Mouse (Mus musculus) CD4-positive, CD25-positive, alpha-beta regulatory T cell, adult 4 months (primary cell): ENCODE data around the gene Lrp11. TPM values are rescaled to one million over a fixed set of nuclear protein-coding genes. Genes with fewer than 3 reads are reported as not detected.
A peak's percentile ranks its signal among the peaks of the same experiment; 100 is the strongest.

Source experiments
- ATAC-seq: one replicate; pipeline ENCODE4 v1.8.0; 2017
- polyA plus RNA-seq, 2 experiments: library from polyadenylated mRNA; unstranded; fragments of 100-300 nt; shearing (Covaris generic); gene quantifications; one replicate each; pipeline ENCODE4 v1.2.1; 2017

Lrp11 gene
- polyA plus RNA-seq, 2 experiments from 2014 or later, result 0.35 TPM; not detected in 1

GRCm38 (mm10) chr10:7623861-7624518 is 34.4 kb downstream of the Lrp11 start:
- ATAC-seq, result no peak

GRCm38 (mm10) chr10:7629092-7629491 is 39.5 kb downstream of the Lrp11 start:
- no peak for ATAC-seq

GRCm38 (mm10) chr10:7630286-7630685 is 40.7 kb downstream of the Lrp11 start:
- ATAC-seq, result no peak

- ATAC-seq, result no peak
These were observed 41.5 kb downstream of the Lrp11 start for GRCm38 (mm10) chr10:7630951-7631720.

- ATAC-seq, result no peak
These were observed 50.8 kb downstream of the Lrp11 start for GRCm38 (mm10) chr10:7640366-7640765.

GRCm38 (mm10) chr10:7645911-7646310 is 56.3 kb downstream of the Lrp11 start:
- no peak for ATAC-seq

- no peak for ATAC-seq
These were observed 59.5 kb downstream of the Lrp11 start for GRCm38 (mm10) chr10:7649059-7649458.

GRCm38 (mm10) chr10:7651057-7651456 is 61.5 kb downstream of the Lrp11 start:
- ATAC-seq, result no peak

- ATAC-seq, result peak; percentile 50
These were observed 73.0 kb downstream of the Lrp11 start for GRCm38 (mm10) chr10:7662471-7663141.

- peak; percentile 65 for ATAC-seq
These were observed 73.8 kb downstream of the Lrp11 start for GRCm38 (mm10) chr10:7663159-7664026.

GRCm38 (mm10) chr10:7664027-7664526 is 74.5 kb downstream of the Lrp11 start:
- ATAC-seq, result no peak

- ATAC-seq, result no peak
These were observed 75.3 kb downstream of the Lrp11 start for GRCm38 (mm10) chr10:7664889-7665288.

- peak; percentile 87 for ATAC-seq
These were observed 77.8 kb downstream of the Lrp11 start, which contains the start of gene Nup43 for GRCm38 (mm10) chr10:7667342-7667802. Gene Nup43, plus strand, starts transcription at chr10:7667503.

- ATAC-seq, result peak; percentile 99
These were observed 84.1 kb downstream of the Lrp11 start for GRCm38 (mm10) chr10:7673673-7674072.

Other genes starting within 250 kb of the Lrp11 start
- 10 to 100 TPM in 1 of 2 experiments, 1 to 10 TPM in 1; 8.9 to 11.3 TPM for gene Ulbp1, start 116.2 kb upstream of the Lrp11 start, polyA plus RNA-seq
- 10 to 100 TPM; 28.1 to 31.3 TPM for gene Nup43, start 77.7 kb downstream of the Lrp11 start, polyA plus RNA-seq
- gene Pcmt1, start 91.3 kb downstream of the Lrp11 start, polyA plus RNA-seq, result 100 to 1,000 TPM; 109 to 118 TPM
- gene Lats1, start 91.4 kb downstream of the Lrp11 start, polyA plus RNA-seq, result 1 to 10 TPM; 5.8 to 7.2 TPM
- 10 to 100 TPM; 79.6 to 87.1 TPM for gene Katna1, start 136.2 kb downstream of the Lrp11 start, polyA plus RNA-seq
- gene Ginm1, start 203.0 kb downstream of the Lrp11 start, polyA plus RNA-seq, result 10 to 100 TPM; 71.5 to 79.6 TPM
- 10 to 100 TPM; 76.4 to 77.5 TPM for gene Ppil4, start 203.1 kb downstream of the Lrp11 start, polyA plus RNA-seq
- gene Zc3h12d, start 242.7 kb downstream of the Lrp11 start, polyA plus RNA-seq, result 10 to 100 TPM; 51.7 to 87.3 TPM